Mouse (Mus musculus) lung, postnatal 4 days (tissue): ENCODE results near the gene Myadml2.
A peak's percentile ranks its signal among the peaks of the same experiment; 100 is the strongest.
"Not testable (repeated sequence)": the region's sequence is repeated elsewhere in the genome, so short reads cannot be mapped to it uniquely, and the experiment has no call there.

ENCODE experiments used
- DNase-seq, 2 experiments: peaks; one replicate each; pipeline ENCODE4 v3.0.0; 2021

Myadml2 gene

GRCm38 (mm10) chr11:120648001-120648476 lies at the start of gene Myadml2:
Gene Myadml2 (minus strand): TSS chr11:120648158.
- DNase-seq, result peak in 1 of 2 experiments; percentile 33

GRCm38 (mm10) chr11:120697741-120698140 lies 49.8 kb upstream of the Myadml2 start:
- DNase-seq, result peak; percentile 45 to 81

DNA sequence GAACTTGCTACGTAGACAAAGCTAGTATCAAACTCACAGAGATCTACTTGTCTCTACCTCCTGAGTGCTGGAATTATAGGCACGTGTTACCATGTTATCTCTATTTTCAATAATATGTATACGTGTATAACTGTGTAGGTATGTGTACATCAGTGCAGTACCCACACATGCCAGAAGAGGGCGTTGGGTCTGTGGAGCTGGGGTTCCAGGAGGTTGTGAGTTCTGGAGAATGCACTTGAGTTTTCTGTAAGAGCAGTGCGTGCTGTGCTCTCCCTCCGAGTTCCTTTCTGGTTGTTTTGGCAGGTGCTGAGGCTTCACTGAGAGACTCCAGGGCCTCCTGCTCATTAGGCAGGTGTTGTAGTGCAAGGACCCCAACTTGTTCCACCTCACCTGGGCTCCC lies 48.6 kb upstream of the Myadml2 start:
- DNase-seq, result no peak

DNA sequence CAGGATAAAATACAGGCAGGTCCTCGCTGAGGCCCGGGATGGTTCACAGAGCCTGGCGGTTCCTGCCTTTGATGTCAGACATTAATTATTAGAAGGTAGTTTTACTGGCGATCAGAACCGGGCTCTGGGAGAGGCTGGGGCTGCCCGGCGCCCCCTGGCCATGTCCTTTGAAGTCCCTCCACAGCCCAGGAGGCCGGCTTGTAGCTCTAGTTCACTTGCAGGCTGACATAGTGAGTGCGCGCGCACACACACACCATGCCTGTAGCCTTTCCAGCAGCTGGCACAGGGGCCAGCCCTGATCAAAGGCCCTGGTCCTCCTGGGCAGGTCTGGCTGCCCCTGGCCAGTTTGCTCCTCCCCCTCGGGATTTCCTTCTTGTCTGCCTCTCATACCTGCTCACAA lies 47.7 kb upstream of the Myadml2 start:
- DNase-seq, result no peak

GRCm38 (mm10) chr11:120695184-120695583 lies 47.2 kb upstream of the Myadml2 start:
- DNase-seq, result peak; percentile 58 to 84

DNA sequence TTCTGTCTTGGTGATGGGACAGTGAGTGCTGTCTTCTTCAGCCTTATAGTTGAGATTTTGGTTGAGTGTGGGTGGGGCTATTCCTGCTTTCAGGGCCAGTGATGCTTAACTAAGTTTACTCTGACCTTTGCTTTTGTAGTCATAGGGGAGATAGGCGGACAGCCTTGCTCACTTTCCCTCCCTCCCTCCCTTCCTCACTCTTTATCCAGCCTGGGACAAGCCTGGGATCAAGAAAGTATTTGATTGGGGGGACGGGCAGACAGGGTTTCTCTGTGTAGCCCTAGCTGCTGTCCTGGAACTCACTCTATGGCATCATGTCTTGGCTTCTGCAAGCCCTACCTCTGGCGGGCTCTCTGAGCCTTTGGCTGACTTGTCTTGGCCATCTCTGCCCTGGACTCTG lies 45.5 kb upstream of the Myadml2 start:
- no peak for DNase-seq

DNA sequence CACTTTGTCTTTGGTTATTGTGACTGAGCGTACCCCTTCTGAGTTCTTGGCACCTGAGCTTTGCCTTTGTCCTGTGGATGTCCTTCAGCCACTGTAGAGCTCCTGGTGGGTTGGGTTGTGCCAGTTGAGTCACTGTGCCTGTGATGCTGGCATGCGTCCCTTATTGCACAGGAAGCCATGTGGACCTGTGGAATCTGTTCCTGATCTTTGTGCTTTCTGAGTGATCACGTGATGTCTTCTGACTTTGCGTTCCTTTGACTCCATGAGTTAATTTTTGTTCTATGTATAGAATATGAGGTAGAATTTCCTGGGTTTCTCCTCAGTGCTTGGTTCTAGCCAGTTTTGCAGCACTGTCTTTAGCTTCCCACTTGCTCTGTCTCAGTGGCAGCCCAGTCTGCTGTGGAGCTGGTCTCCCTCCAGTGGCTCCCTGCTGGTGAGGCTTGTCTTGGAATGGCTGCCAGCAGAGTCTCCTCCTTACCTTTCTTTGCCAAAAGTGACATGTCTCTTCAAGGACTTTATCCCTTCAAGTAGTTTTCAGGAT lies 44.6 kb upstream of the Myadml2 start:
- no peak for DNase-seq

- DNase-seq, result no peak
Measured at GRCm38 (mm10) chr11:120689365-120689764, 41.4 kb upstream of the Myadml2 start.

- DNase-seq, result peak; percentile 67 to 89
Measured at GRCm38 (mm10) chr11:120686650-120687272, 38.8 kb upstream of the Myadml2 start.

- DNase-seq, result peak; percentile 40 to 77
Measured at GRCm38 (mm10) chr11:120684660-120685059, 36.7 kb upstream of the Myadml2 start.

GRCm38 (mm10) chr11:120684086-120684485 lies 36.1 kb upstream of the Myadml2 start:
- DNase-seq, result no peak

- no peak for DNase-seq
Measured at GRCm38 (mm10) chr11:120683536-120683935, 35.6 kb upstream of the Myadml2 start.

GRCm38 (mm10) chr11:120682683-120683082 lies 34.7 kb upstream of the Myadml2 start:
- DNase-seq, result no peak

DNA sequence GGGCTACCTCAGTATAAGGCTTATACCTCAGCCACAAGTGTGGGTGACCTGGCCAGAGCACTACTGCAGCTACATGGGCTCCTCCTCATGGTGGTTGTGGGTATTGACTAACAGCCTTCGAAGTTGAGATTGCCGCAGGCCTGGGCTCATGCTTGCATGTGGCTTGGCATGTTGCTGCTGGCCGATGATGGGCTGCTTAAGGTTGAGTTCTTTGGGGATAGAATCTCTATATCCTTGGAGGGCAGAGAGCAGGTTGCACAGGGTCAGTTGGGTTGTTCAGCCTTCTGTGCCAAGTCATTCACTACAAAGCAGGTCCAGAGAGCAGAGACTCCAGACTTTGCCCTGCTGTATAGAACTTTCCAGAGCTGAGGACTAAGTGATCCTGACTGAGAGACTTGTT lies 32.0 kb upstream of the Myadml2 start:
- DNase-seq, result peak in 1 of 2 experiments; percentile 43

DNA sequence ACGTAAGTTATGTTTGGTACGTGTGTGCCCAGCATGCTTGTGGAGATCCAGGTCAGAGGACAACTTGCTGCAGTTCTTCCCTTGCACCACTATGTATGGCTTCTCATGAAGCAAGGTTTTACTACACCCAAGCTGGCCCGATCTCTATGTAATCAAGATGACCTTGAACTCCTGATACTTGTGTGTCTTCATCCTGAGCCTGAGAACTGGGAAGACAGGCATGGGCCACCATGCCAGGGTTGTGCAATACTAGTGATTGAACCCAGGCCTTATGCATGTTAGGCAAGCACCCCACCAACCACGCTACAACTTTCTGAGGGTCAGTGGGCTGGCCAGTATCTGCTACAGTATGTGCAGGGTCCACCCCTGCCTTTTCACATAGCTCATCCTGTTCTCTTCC lies 29.0 kb upstream of the Myadml2 start:
- no peak for DNase-seq

- not testable (repeated sequence) for DNase-seq
Measured at GRCm38 (mm10) chr11:120675875-120676274, 27.9 kb upstream of the Myadml2 start.

DNA sequence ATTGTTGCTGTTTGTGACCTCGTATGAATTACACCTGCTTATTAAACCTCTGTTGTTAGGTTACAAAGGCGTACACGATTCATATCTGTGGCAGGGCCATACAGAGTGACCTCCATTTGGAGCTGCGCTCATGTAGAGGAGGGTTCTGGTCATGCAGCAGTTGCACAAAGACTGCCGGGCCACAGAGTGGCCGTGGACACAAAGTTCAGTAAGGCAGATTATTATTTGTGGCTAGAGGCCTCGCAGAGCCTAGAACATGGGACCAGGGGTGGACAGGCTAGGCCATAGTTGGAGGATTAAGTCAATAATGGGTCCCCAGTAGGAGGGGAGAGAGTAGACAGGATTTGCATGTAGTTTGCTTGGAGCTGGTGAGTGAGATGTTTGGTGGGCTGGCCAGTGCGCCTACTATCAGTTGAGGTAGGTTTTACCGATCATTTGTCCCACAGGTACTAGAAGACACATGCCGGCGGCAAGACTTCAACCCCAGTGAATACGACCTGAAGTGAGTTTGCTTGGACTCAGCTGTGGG lies 25.7 kb upstream of the Myadml2 start:
- DNase-seq, result no peak

GRCm38 (mm10) chr11:120672687-120673593 lies 25.0 kb upstream of the Myadml2 start, which contains the start of gene Aspscr1:
Gene Aspscr1 (plus strand): TSS chr11:120672973.
- peak; percentile 97 for DNase-seq

DNA sequence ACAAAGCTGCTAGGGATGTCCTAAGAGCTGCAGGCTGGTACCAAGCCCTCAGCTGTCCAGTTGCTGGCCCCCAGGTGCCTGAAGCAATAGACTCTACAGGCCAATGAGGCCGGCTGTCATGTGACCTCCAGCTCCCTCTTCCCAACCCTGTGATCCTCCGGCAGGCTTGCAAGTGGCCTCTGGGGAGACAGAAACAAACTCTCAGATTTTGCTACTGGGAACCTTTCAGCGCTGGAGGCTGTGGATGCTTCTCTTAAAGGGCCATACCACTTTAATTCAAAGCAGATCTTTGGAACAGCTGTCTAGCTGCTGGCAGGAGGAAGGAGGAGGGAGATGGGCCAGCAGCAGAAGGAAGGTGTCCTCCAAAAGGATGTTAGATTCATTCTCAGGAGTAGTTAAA lies 18.7 kb upstream of the Myadml2 start:
- DNase-seq, result peak in 1 of 2 experiments; percentile 63

GRCm38 (mm10) chr11:120665406-120665805 lies 17.4 kb upstream of the Myadml2 start:
- DNase-seq, result peak; percentile 65 to 90

GRCm38 (mm10) chr11:120663714-120664113 lies 15.8 kb upstream of the Myadml2 start:
- DNase-seq, result no peak

GRCm38 (mm10) chr11:120662759-120663158 lies 14.8 kb upstream of the Myadml2 start:
- no peak for DNase-seq

DNA sequence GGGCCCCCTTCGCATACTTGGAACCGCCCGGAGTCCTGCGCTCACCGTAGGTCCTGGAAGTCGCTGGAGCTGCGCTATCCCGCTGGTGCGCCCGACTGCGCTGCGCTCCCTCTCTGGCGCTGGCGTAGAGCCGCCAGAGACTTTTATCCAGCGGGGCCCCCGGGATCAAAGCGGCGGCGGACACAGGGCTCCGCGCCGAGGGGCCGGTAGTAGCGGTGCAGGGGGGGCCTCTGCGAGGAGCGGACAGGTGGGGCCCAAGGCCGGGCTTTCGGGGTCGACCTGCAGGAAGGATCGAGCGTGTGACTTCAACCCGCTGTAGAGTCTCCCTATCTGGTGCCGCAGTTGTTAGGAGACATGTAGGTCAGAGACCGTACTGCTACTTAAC lies 13.1 kb upstream of the Myadml2 start, which contains the start of gene Notum:
Notum (minus strand) TSS at position 100 of the 385 bp plus-strand sequence.
- DNase-seq, result peak in 1 of 2 experiments; percentile 43
